Comparison of ENCODE assay signal across 8 mouse cellular contexts in the genomic region with DNA sequence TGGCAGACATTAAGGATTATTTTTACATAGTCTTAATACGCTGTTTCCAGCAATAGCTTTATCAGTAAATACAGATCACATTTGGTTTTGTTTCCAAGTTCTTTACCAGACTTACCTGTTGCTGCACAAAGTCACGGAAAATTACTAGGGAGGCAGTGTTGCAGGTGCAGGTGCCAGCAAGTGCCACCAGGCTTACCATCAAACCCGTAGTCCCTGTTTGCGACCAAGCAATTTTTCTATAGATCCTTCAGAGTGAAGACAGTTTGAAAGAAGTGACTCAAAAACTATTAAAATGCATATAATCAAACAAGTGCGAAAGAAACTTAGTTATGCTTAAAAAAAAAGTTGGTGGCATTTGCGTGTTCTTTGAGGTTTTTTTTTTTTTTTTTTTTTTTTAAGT. TPM values are rescaled to one million over a fixed set of nuclear protein-coding genes. Genes with fewer than 3 reads are reported as not detected.
DNase-seq lines count a peak whose midpoint lies in the region; ATAC-seq lines count a peak whose summit lies in the region.

No protein-coding gene starts in this region.

- H3K36me3 ChIP-seq in kidney, embryonic 16.5 days (ENCODE audit: insufficient read depth, low read length): no peaks in the 10 kb centered on the region
- no peaks in the 10 kb centered on the region for H3K36me3 ChIP-seq in hindbrain, embryonic 16.5 days (ENCODE audit: control insufficient read depth, insufficient read depth, low read length)

- no peak overlapping the region for H3K27ac ChIP-seq in kidney, embryonic 16.5 days (ENCODE audit: low read length)
- H3K27ac ChIP-seq in hindbrain, embryonic 16.5 days (ENCODE audit: low read depth, low read length): no peak overlapping the region

- no peaks in the 10 kb centered on the region for H3K9me3 ChIP-seq in kidney, embryonic 16.5 days (ENCODE audit: low read length)
- H3K9me3 ChIP-seq in hindbrain, embryonic 16.5 days (ENCODE audit: control insufficient read depth, low read length): no peaks in the 10 kb centered on the region

- 54% methylated on average over 6 of the region's 6 CpGs for WGBS in kidney, embryonic 16.5 days
- WGBS in hindbrain, embryonic 16.5 days: 56% methylated on average over 6 of the region's 6 CpGs

- H3K27me3 ChIP-seq in kidney, embryonic 16.5 days (ENCODE audit: insufficient read depth, low read length): peaks cover 20% of the 10 kb centered on the region
- H3K27me3 ChIP-seq in hindbrain, embryonic 16.5 days (replicated peaks; ENCODE audit: control insufficient read depth, insufficient read depth, low read length): peaks cover 12% of the 10 kb centered on the region

- intact Hi-C loops in left cerebral cortex, postnatal 36 days (cut with DNase I): no loop called here

- peak overlapping the region; percentile 71; the same call in 1 of the 2 replicates for H3K9ac ChIP-seq in kidney, embryonic 16.5 days (replicated peaks; ENCODE audit: low read length)
- H3K9ac ChIP-seq in hindbrain, embryonic 16.5 days (ENCODE audit: low read depth, low read length): no peak overlapping the region

- H3K4me1 ChIP-seq in kidney, embryonic 16.5 days (ENCODE audit: insufficient read depth, low read length): no peaks in the 10 kb centered on the region; the same call in 1 of the 2 replicates
- H3K4me1 ChIP-seq in hindbrain, embryonic 16.5 days (ENCODE audit: control insufficient read depth, insufficient read depth, low read depth, low read length): peaks cover 4% of the 10 kb centered on the region; the same call in 1 of the 2 replicates

- H3K4me2 ChIP-seq in kidney, embryonic 16.5 days (replicated peaks; ENCODE audit: low read depth, low read length): peak overlapping the region; percentile 92
- peak overlapping the region; percentile 65; the same call in 1 of the 2 replicates for H3K4me2 ChIP-seq in hindbrain, embryonic 16.5 days (ENCODE audit: low read length)

- no peak for DNase-seq in kidney, postnatal 14 days
- DNase-seq in ZHBTc4 (ENCODE audit: low read depth, low spot score): peak; percentile 6
- DNase-seq in cerebellum, postnatal 4 days (ENCODE audit: low spot score in 2 of 2): no peak
- no peak for DNase-seq in left cerebral cortex, postnatal 36 days (ENCODE audit: low spot score in 2 of 2)
- DNase-seq in layer of hippocampus, adult 9-11 months: no peak

- H3K4me3 ChIP-seq in kidney, embryonic 16.5 days (ENCODE audit: low read length): peak overlapping the region; percentile 59; the same call in 1 of the 2 replicates
- no peak overlapping the region for H3K4me3 ChIP-seq in hindbrain, embryonic 16.5 days (ENCODE audit: low read length)

- ATAC-seq in kidney, embryonic 16.5 days (ENCODE audit: low FRiP score, low TSS enrichment): no peak
- no peak for ATAC-seq in hindbrain, embryonic 16.5 days
- ATAC-seq in megakaryocyte-erythroid progenitor cell, adult 5-6 weeks (replicated peaks; ENCODE audit: low FRiP score, low TSS enrichment, poor library complexity, severe bottlenecking): 0 out of 2 replicates have a peak, but pooled peaks have one; percentile 28

RNA-seq across cellular contexts. Expression of gene Sqor, which starts 0.5 kb away (rescaled TPM):
- polyA plus RNA-seq in kidney, embryonic 16.5 days (2015; fragmentation: Nextera tagmentation; extraction: Ambion mirVana): 19.9 and 27.0 TPM in 2 replicates
- 3.5 and 4.2 TPM in 2 replicates for polyA plus RNA-seq in hindbrain, embryonic 16.5 days (2015; fragmentation: Nextera tagmentation; extraction: Ambion mirVana)
- 42.0 and 58.0 TPM in 2 replicates for total RNA-seq in megakaryocyte-erythroid progenitor cell, adult 5-6 weeks (2014; fragmentation: Nextera tagmentation)
- total RNA-seq in megakaryocyte-erythroid progenitor cell, adult 5-6 weeks (2017): 32.6 and 48.8 TPM in 2 replicates
- 1 to 10 TPM; 3.0 to 4.2 TPM for total RNA-seq in left cerebral cortex, postnatal 36 days (2021)

RNA-seq across cellular contexts. Expression of gene Bloc1s6, which starts 26.2 kb away (rescaled TPM):
- polyA plus RNA-seq in kidney, embryonic 16.5 days (2015; fragmentation: Nextera tagmentation; extraction: Ambion mirVana): 59.4 and 63.5 TPM in 2 replicates
- 97.6 and 106 TPM in 2 replicates for polyA plus RNA-seq in hindbrain, embryonic 16.5 days (2015; fragmentation: Nextera tagmentation; extraction: Ambion mirVana)
- 14.7 and 16.3 TPM in 2 replicates for total RNA-seq in megakaryocyte-erythroid progenitor cell, adult 5-6 weeks (2014; fragmentation: Nextera tagmentation)
- 21.1 and 27.6 TPM in 2 replicates for total RNA-seq in megakaryocyte-erythroid progenitor cell, adult 5-6 weeks (2017)
- 10 to 100 TPM; 30.2 to 33.3 TPM for total RNA-seq in left cerebral cortex, postnatal 36 days (2021)

Comparison
In these comparisons a context has a peak if more than half of its experiments do, and no peak if none do; other contexts are left out.
1. RNA of gene Sqor, which starts 0.5 kb away (total RNA-seq): 32.6 to 58.0 TPM in megakaryocyte-erythroid progenitor cell, adult 5-6 weeks; 3.0 to 4.2 TPM in left cerebral cortex, postnatal 36 days; every median in the first group is over 4 times any median in the second.